Mouse (Mus musculus): ENCODE results near the gene Grin2d.
"Not testable (repeated sequence)": the region's sequence is repeated elsewhere in the genome, so short reads cannot be mapped to it uniquely, and the experiment has no call there.

Gene Grin2d

GRCm38 (mm10) chr7:45878278-45878677 lies at the start of gene Grin2d:
Grin2d (minus strand) TSS chr7:45878378.
- DNase-seq, result not testable (repeated sequence)

- DNase-seq, result peak; percentile 24
These were observed 46.2 kb upstream of the Grin2d start for GRCm38 (mm10) chr7:45924429-45924816.

GRCm38 (mm10) chr7:45923762-45924428 lies 45.7 kb upstream of the Grin2d start, which contains the start of gene Ccdc114:
Ccdc114 (plus strand) TSS chr7:45924072.
- DNase-seq, result peak; percentile 43

GRCm38 (mm10) chr7:45922928-45923761 lies 45.0 kb upstream of the Grin2d start:
- peak; percentile 88 for DNase-seq

GRCm38 (mm10) chr7:45921950-45922600 lies 43.9 kb upstream of the Grin2d start:
- DNase-seq, result peak; percentile 10

GRCm38 (mm10) chr7:45921242-45921621 lies 43.1 kb upstream of the Grin2d start, which contains the start of gene Emp3:
Emp3 (minus strand) TSS chr7:45921404.
- no peak for DNase-seq

GRCm38 (mm10) chr7:45920583-45921241 lies 42.5 kb upstream of the Grin2d start:
- peak; percentile 12 for DNase-seq

- no peak for DNase-seq
These were observed 41.6 kb upstream of the Grin2d start for GRCm38 (mm10) chr7:45919761-45920160.

GRCm38 (mm10) chr7:45919083-45919671 lies 41.0 kb upstream of the Grin2d start:
- DNase-seq, result no peak

- DNase-seq, result no peak
These were observed 39.7 kb upstream of the Grin2d start for GRCm38 (mm10) chr7:45917926-45918325.

GRCm38 (mm10) chr7:45917004-45917704 lies 39.0 kb upstream of the Grin2d start:
- no peak for DNase-seq

- DNase-seq, result no peak
These were observed 38.2 kb upstream of the Grin2d start for GRCm38 (mm10) chr7:45916056-45917003.

GRCm38 (mm10) chr7:45915011-45915410 lies 36.8 kb upstream of the Grin2d start:
- DNase-seq, result no peak

GRCm38 (mm10) chr7:45914067-45914466 lies 35.9 kb upstream of the Grin2d start:
- DNase-seq, result no peak

GRCm38 (mm10) chr7:45909145-45909544 lies 31.0 kb upstream of the Grin2d start:
- DNase-seq, result no peak

GRCm38 (mm10) chr7:45908384-45908783 lies 30.2 kb upstream of the Grin2d start:
- DNase-seq, result no peak

- DNase-seq, result no peak
These were observed 28.4 kb upstream of the Grin2d start for GRCm38 (mm10) chr7:45906622-45907021.

- DNase-seq, result no peak
These were observed 24.4 kb upstream of the Grin2d start for GRCm38 (mm10) chr7:45902481-45903002.

GRCm38 (mm10) chr7:45901562-45901961 lies 23.4 kb upstream of the Grin2d start:
- DNase-seq, result no peak

- DNase-seq, result not testable (repeated sequence)
These were observed 19.9 kb upstream of the Grin2d start for GRCm38 (mm10) chr7:45898125-45898524.

All from cerebellum, adult 9-11 months (tissue).